Mouse (Mus musculus): ENCODE measurements at regions not wholly inside any gene's neighbourhood (a gene's known extent, or its start where the extent isn't known, plus 50 kb on each side); places are given as distances from the start of the nearest gene placed in this dataset.

GRCm38 (mm10) chr12:33577877-33578428 lies 148.5 kb downstream of the Twistnb start:
- Histone ChIP-seq H3K4me3 (ENCODE audit: insufficient read depth, low read depth, low read length) (no peak overlapping the region), H3K27me3 (replicated peaks; ENCODE audit: control insufficient read depth, insufficient read depth, low read length) (no peaks in the 10 kb centered on the region), H3K4me1 (ENCODE audit: control insufficient read depth, insufficient read depth, low read length) (no peaks in the 10 kb centered on the region), H3K36me3 (ENCODE audit: control insufficient read depth, insufficient read depth, low read length) (no peaks in the 10 kb centered on the region), H3K27ac (ENCODE audit: insufficient read depth, low read depth, low read length) (no peak overlapping the region)
- no peak for TF ChIP-seq CTCF (conservative IDR thresholded peaks at IDR 0.05; ENCODE audit: insufficient read depth, insufficient read length, low read depth, low read length)
- TF ChIP-seq POLR2A (IDR thresholded peaks at IDR 0.05; ENCODE audit: low read depth, low read length), result no peak
- no peak for DNase-seq
- 70% methylated on average over 6 of the region's 6 CpGs for WGBS

DNA sequence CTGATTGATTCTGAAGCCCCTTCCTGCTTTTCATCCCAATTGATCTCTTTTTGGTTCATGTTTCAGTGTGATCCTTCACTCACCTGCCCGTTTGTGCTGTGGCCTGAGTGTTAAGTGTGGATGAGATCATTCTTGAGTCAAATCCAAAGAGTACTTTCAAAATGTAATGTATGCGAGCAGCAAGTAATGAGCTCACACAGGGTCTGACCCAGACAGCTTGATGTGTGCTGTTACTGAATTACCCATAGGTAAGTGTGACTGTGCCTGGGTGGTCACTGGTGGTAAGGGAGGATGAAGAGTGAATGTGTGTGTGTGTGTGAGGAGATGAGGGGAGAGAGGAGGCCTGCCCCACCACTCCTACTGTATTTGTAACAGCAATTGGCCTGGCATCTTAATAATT lies 151.4 kb downstream of the Twistnb start:
- TF ChIP-seq CTCF (conservative IDR thresholded peaks at IDR 0.05; ENCODE audit: insufficient read depth, insufficient read length, low read depth, low read length) (no peak), POLR2A (IDR thresholded peaks at IDR 0.05; ENCODE audit: low read depth, low read length) (no peak)
- no peaks in the 10 kb centered on the region for H3K36me3 ChIP-seq (ENCODE audit: control insufficient read depth, insufficient read depth, low read length)
- H3K27ac ChIP-seq (ENCODE audit: insufficient read depth, low read depth, low read length), result no peak overlapping the region
- DNase-seq, result no peak
- H3K4me3 ChIP-seq (ENCODE audit: insufficient read depth, low read depth, low read length), result no peak overlapping the region
- no peaks in the 10 kb centered on the region for H3K27me3 ChIP-seq (replicated peaks; ENCODE audit: control insufficient read depth, insufficient read depth, low read length)
- no peaks in the 10 kb centered on the region for H3K4me1 ChIP-seq (ENCODE audit: control insufficient read depth, insufficient read depth, low read length)
- WGBS, result 57% methylated on average over 2 of the region's 2 CpGs

DNA sequence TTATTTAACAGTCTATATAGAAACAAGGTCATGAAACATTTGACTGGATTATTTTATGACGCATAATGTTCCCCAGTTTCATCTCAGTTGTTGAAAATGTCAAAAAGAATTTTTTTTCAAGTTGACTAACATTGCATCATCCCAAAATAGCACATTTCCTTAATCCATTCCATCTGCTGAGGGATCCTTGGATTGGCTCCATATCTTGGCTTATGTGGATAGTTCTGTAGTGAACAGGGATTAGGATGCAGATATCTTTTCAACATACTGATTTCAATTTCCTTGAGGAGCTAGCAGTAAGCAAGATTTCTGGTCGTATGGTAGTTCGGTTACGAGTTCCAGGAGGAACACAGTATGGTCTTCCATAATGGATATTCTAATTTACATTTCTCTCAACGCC lies 161.6 kb downstream of the Twistnb start:
- no peak for DNase-seq
- Histone ChIP-seq H3K4me3 (ENCODE audit: insufficient read depth, low read depth, low read length) (no peak overlapping the region), H3K27me3 (replicated peaks; ENCODE audit: control insufficient read depth, insufficient read depth, low read length) (no peaks in the 10 kb centered on the region; the same call in 1 of the 2 replicates), H3K27ac (ENCODE audit: insufficient read depth, low read depth, low read length) (no peak overlapping the region), H3K36me3 (ENCODE audit: control insufficient read depth, insufficient read depth, low read length) (no peaks in the 10 kb centered on the region), H3K4me1 (ENCODE audit: control insufficient read depth, insufficient read depth, low read length) (no peaks in the 10 kb centered on the region)
- TF ChIP-seq CTCF (conservative IDR thresholded peaks at IDR 0.05; ENCODE audit: insufficient read depth, insufficient read length, low read depth, low read length) (no peak), POLR2A (IDR thresholded peaks at IDR 0.05; ENCODE audit: low read depth, low read length) (no peak)
- WGBS, result 90% methylated on average over 5 of the region's 5 CpGs

- no peak overlapping the region for H3K4me3 ChIP-seq (ENCODE audit: insufficient read depth, low read depth, low read length)
Observed at GRCm38 (mm10) chr12:33592431-33592911, 163.0 kb downstream of the Twistnb start.

GRCm38 (mm10) chr12:33592938-33593337 lies 163.5 kb downstream of the Twistnb start:
- no peaks in the 10 kb centered on the region for H3K4me1 ChIP-seq (ENCODE audit: control insufficient read depth, insufficient read depth, low read length)
- no peak for DNase-seq
- WGBS, result 20% methylated on average over 17 of the region's 17 CpGs
- no peak overlapping the region for H3K27ac ChIP-seq (ENCODE audit: insufficient read depth, low read depth, low read length)
- no peak overlapping the region for H3K4me3 ChIP-seq (ENCODE audit: insufficient read depth, low read depth, low read length)
- no peaks in the 10 kb centered on the region for H3K36me3 ChIP-seq (ENCODE audit: control insufficient read depth, insufficient read depth, low read length)
- H3K27me3 ChIP-seq (replicated peaks; ENCODE audit: control insufficient read depth, insufficient read depth, low read length), result no peaks in the 10 kb centered on the region; the same call in 1 of the 2 replicates
- TF ChIP-seq CTCF (conservative IDR thresholded peaks at IDR 0.05; ENCODE audit: insufficient read depth, insufficient read length, low read depth, low read length), result no peak
- TF ChIP-seq POLR2A (IDR thresholded peaks at IDR 0.05; ENCODE audit: low read depth, low read length), result no peak

More at GRCm38 (mm10) chr12:33592431-33592911, 163.0 kb downstream of the Twistnb start:
- no peaks in the 10 kb centered on the region; the same call in 1 of the 2 replicates for H3K27me3 ChIP-seq (replicated peaks; ENCODE audit: control insufficient read depth, insufficient read depth, low read length)
- no peak for DNase-seq
- no peak overlapping the region for H3K27ac ChIP-seq (ENCODE audit: insufficient read depth, low read depth, low read length)
- TF ChIP-seq CTCF (conservative IDR thresholded peaks at IDR 0.05; ENCODE audit: insufficient read depth, insufficient read length, low read depth, low read length), result no peak
- no peak for TF ChIP-seq POLR2A (IDR thresholded peaks at IDR 0.05; ENCODE audit: low read depth, low read length)
- no peaks in the 10 kb centered on the region for H3K36me3 ChIP-seq (ENCODE audit: control insufficient read depth, insufficient read depth, low read length)
- no peaks in the 10 kb centered on the region for H3K4me1 ChIP-seq (ENCODE audit: control insufficient read depth, insufficient read depth, low read length)
- WGBS, result 23% methylated on average over 6 of the region's 6 CpGs

DNA sequence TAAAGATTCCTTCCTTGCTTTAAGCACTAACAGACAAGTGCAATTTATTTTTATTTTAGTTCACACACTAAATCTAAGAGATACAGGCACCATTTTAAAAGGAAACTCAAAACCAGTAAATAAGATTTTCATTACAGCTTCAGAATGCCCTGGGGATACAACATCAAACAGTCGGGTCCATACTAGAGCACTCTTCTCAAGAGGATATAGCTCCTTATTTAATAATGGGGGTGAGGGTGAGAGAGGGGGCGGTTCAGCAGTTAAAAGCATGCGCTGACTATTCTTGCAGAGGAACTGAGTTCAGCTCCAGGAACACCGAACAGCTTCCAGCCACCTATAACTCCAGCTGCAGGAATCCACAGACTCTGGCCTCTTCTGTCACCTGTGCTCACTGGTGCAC lies 164.2 kb downstream of the Twistnb start:
- H3K27me3 ChIP-seq (replicated peaks; ENCODE audit: control insufficient read depth, insufficient read depth, low read length), result no peaks in the 10 kb centered on the region; the same call in 1 of the 2 replicates
- no peak overlapping the region for H3K4me3 ChIP-seq (ENCODE audit: insufficient read depth, low read depth, low read length)
- DNase-seq, result no peak
- H3K27ac ChIP-seq (ENCODE audit: insufficient read depth, low read depth, low read length), result no peak overlapping the region
- H3K4me1 ChIP-seq (ENCODE audit: control insufficient read depth, insufficient read depth, low read length), result no peaks in the 10 kb centered on the region
- no peaks in the 10 kb centered on the region for H3K36me3 ChIP-seq (ENCODE audit: control insufficient read depth, insufficient read depth, low read length)
- 43% methylated on average over 4 of the region's 4 CpGs for whole genome bisulfite sequencing
- TF ChIP-seq CTCF (conservative IDR thresholded peaks at IDR 0.05; ENCODE audit: insufficient read depth, insufficient read length, low read depth, low read length) (no peak), POLR2A (IDR thresholded peaks at IDR 0.05; ENCODE audit: low read depth, low read length) (no peak)

DNA sequence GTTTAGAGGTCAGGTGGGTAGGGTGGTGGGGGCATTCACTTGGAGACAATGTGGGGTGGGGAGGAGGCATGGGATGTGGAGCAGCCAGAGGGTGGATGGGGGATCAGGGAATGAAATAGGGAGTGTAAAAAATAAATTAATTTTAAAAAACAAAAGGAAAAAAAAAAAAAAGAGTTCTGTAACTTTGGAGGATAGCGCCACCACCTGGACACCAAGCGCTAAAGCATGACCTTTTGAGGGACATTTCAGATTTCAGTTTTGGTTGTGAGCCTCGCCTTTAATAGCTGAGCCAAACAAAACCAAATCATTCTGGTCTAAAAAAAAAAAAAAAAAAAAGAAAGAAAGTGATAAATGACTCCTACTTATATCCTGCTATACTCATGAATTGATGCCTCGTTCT lies 176.0 kb downstream of the Twistnb start:
- no peak for DNase-seq
- Histone ChIP-seq H3K27me3 (replicated peaks; ENCODE audit: control insufficient read depth, insufficient read depth, low read length) (no peaks in the 10 kb centered on the region), H3K27ac (ENCODE audit: insufficient read depth, low read depth, low read length) (no peak overlapping the region), H3K4me3 (ENCODE audit: insufficient read depth, low read depth, low read length) (no peak overlapping the region), H3K36me3 (ENCODE audit: control insufficient read depth, insufficient read depth, low read length) (no peaks in the 10 kb centered on the region), H3K4me1 (ENCODE audit: control insufficient read depth, insufficient read depth, low read length) (no peaks in the 10 kb centered on the region)
- TF ChIP-seq CTCF (conservative IDR thresholded peaks at IDR 0.05; ENCODE audit: insufficient read depth, insufficient read length, low read depth, low read length) (no peak), POLR2A (IDR thresholded peaks at IDR 0.05; ENCODE audit: low read depth, low read length) (no peak)
- 71% methylated on average over 4 of the region's 4 CpGs for WGBS

Measured in kidney, adult 2 months (tissue).